Mouse (Mus musculus): ENCODE measurements around the gene Ttc23.

Ttc23 gene

DNA sequence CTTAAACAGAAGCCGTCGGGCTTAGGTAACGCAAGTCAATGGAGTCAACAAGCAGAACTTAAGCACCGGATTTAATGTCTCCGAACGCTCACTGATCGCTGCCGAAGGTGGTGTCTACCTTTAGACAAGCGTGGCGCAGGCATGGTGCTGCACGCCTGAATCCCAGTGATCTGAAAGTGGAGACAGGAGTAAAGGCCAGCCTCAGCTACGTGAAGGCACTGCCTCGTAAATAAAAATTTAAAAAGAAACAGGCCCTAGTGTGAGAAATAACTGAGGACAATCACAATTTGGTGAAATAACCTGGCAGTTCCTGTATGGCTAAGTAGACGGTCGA is 1.6 kb upstream of the Ttc23 start:
- no peak for DNase-seq

DNA sequence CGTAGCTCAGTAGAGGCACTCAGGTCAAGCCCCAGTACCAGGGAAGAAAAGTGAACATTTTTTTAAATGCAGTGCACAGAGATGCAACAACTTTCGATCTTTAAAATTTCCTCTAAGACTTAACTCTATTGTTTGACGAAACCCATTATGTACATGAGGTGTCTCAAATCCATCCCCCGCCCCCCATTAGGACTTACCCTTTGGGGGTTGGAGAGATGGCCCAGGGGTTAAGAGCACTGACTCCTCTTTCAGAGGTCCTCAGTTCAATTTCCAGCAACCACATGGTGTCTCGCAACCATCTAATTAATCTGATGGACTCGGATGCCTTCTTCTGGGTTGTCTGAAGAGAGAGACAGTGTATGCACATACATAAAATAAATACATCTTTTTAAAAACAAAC is 1.1 kb upstream of the Ttc23 start:
- DNase-seq, result peak; percentile 30

GRCm38 (mm10) chr7:67648376-67648775 is 1.2 kb downstream of the Ttc23 start:
- DNase-seq, result no peak

DNA sequence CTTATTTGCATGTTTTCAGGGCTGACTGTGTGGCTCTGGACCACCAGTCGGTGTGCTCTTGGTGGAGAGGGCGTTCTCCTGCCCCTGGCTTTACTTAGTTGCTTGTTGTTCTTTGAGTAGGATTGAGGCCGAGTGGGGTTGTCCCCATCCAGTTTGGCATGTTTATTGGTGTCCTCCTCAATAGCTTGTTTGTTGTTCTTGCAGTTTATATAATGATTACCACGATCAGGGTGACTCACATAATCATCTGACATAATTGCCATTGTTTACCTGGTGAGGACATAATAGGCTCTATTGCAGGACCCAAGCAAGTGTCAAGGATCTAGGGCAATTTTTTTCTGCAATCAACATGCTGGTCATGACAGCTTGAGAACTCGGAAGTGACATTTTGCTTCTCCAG is 5.0 kb downstream of the Ttc23 start:
- no peak for DNase-seq

GRCm38 (mm10) chr7:67654668-67655067 is 7.5 kb downstream of the Ttc23 start:
- DNase-seq, result no peak

DNA sequence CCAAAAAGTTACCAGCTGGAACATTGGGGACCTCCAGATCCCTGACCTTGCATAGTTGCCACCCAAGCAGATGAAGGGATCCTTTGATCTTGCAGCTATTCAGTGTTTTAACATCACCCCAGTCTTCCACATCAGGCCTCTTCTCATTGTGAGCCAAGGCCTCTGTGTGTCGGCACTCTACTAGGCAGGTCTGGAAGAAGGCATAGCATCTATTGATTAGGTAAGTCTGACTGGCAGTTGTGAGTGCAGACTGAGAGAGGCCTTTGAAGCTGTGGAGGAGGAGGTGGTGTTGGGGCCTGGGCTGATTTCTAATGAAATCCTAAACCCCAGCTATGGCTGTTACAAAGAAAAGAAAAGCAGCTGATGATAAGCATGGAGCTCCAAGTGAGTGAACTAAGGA is 8.0 kb downstream of the Ttc23 start:
- no peak for DNase-seq

- no peak for DNase-seq
These were observed 10.9 kb downstream of the Ttc23 start for GRCm38 (mm10) chr7:67658110-67658509.

DNA sequence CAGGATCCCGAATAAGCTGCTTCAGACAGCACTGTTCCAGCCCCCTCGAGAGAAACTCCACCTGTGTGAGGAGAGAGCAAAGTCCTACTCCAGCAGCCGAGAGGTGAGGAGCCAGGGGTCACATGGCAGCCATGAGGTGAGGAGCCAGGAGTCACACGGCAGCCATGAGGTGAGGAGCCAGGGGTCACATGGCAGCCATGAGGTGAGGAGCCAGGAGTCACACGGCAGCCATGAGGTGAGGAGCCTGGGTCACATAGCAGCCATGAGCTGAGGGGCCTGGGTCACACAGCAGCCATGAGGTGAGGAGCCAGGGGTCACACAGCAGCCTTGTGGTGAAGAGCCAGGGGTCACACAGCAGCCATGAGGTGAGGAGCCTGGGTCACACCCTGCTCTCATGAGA is 15.2 kb downstream of the Ttc23 start:
- DNase-seq, result no peak

DNA sequence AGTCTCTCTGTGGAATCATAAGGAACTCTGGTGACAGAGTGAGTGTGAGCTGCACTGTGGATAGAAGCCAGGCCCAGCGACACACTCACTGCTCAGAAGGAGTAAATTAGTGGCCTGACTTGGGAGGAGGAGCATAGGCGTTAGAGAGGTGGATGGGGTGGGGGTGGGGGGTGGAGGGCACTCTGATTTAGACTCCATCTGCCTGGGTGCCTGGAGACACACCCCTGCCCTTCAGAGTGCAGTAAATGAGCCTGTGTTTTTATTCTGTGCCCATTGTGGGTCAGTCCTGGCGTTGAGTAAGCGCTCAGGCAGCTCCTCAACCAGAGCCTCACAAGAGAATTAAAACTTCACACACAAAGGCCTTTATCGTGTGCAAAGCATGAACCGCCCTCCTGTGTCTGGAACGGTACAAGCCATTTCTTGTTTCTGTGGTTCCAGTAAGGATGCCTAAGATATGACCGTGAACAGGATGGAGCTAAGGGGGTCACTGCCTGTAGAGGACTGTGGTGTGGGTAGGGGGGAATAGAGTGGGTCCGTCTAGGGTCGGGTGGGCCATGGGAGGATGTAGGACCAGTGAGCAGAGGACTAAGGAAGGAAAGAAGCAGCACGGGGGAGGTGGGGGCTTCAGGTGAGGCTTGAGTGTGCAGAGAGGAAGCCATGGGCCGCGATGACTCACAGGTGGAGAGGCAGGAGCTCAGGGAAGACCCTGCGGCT is 16.9 kb downstream of the Ttc23 start:
- no peak for DNase-seq

DNA sequence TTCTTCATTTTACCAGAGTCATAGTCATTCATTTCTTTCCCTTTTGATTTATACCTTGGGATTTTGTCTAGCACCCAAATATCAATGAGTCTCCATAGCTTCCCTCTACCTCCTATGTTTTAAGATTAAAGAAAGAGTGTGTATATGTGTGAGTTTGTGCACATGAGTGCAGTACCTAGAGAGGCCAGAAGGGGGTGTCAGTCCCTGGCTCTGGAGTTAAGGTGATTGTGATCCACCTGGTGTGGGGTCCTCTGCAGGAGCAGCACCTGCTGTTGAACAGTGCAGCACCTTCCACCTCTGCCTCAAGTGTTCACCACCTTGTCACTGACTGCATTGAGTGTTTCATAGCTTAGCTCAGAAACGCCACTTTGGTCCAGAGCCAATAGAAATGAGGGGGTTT is 23.8 kb downstream of the Ttc23 start:
- DNase-seq, result no peak

DNA sequence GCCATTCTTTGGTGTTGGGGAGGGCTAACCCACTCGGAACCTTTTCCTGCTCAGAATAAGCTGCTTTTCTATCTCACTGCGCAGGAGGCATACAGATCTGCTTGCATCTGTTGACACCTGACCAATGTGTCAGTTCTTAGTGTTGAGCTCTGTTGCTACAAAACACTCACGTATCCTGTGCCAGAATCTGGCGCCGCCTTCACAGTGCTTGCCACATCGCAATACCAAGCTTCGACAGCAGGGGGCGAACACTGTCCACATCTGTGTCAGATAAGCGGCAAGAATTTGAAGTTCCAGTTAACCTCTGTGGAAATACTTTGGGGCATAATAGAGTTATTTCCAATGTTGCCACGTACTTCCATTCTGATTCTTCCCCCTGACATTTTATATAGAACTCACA is 25.4 kb downstream of the Ttc23 start:
- peak; percentile 87 for DNase-seq

GRCm38 (mm10) chr7:67673656-67674055 is 26.4 kb downstream of the Ttc23 start:
- no peak for DNase-seq

DNA sequence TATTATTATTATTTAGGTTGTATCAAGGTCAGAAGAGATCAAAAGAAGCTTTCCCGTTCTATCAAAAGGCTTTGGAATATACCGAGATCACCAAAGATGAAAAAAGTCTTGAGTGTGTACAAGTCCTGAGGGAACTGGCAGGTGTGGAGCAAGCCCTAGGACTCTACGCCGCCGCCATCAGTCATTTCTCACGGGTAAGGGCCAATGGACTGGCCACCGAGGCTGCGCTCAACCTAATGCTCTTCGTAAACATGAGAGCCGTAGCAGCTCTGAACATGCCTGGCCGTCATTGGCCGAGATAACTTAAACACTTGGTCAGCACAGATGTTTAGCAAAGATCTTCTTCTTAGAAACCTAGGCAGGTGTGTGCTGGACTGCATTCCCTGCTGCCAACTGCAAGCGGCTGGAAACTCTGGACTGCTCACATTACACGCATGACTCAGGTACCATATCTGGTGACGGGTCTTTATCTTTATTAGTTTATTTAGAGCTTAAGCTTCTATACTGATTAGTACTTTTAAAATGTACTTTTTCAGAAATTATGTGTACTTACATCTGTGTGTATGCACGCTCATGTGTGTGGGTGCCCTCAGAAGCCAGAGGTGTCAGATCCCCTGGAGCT is 31.8 kb downstream of the Ttc23 start:
- no peak for DNase-seq

DNA sequence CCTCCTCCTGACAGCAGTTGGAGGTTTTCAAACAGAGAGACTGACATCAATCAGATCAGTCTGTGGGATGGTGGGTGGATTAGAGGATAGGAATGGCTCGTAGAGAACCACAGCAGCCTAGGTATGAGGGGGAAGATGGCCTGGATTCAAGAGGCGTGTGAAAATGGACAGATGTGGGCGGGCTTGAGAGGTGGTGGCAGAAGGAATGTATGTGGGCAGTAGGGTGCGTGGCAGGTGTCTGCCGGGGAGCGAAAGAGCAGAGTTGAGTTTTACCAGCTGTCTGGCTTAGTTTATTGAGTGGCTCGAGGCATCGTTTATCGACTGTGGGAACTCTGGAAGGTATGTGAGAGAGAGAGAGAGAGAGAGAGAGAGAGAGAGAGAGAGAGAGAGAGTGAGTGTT is 33.9 kb downstream of the Ttc23 start:
- no peak for DNase-seq

DNA sequence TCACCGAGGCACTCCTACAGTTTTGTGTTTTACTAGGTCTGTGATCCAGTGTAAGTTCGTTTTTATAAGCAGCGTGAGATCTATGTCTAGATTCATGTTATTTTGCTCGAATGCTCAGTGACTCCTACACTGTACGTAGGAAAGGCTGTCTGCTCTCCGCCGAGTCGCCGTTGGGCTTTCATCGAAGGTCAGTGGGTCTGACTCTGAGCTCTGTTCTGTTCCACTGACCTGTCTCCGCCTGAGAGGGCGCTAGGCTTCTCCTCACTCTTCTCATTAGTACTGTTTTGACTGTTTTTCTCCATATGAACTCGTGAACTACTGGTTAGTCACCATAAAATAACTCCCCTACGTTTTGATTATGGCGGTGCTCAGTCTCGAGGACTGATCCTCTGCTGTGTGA is 35.8 kb downstream of the Ttc23 start:
- no peak for DNase-seq

- no peak for DNase-seq
These were observed 39.3 kb downstream of the Ttc23 start for GRCm38 (mm10) chr7:67686545-67686944.

- no peak for DNase-seq
These were observed 41.1 kb downstream of the Ttc23 start for GRCm38 (mm10) chr7:67688281-67688680.

DNA sequence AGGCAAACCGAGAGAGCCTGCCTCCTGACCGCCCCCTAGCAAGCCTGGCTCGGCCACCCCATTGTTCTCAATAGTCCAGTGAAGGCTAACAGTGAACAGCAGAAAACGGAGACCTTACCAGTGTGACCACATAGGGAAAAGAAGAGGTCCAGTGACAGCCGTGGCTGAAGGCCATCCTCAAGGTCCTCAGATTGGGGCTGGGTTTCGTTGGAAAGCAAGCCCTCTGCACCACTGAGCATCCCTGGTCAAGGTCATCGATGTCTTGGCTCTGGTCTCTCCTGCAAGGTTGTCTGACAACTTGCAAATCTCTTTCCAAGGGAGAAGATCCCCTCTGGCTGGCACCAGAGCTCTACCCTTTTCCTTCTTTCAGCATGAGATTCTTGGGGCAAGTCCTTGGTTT is 42.6 kb downstream of the Ttc23 start:
- no peak for DNase-seq

DNA sequence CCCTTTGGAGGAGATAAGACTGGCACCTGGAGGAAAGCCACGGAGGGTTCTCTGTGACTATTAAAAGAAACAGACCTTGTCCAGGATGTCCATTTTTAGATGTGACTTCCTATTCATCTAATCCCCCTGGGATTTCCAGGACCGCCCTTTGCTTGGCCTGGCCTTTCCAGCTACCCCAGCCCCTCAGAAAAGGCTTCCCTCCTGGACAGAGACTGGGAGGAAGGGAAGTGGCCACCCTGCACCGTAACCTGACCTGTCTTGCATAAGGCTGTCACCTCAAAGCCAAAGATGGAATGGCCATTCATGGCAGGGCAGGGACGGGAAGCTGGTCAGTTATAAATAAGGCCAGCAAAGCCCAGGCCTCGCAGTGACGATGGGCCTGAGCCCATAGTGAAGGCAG is 43.8 kb downstream of the Ttc23 start:
- DNase-seq, result no peak

GRCm38 (mm10) chr7:67692141-67692540 is 44.9 kb downstream of the Ttc23 start:
- no peak for DNase-seq

DNA sequence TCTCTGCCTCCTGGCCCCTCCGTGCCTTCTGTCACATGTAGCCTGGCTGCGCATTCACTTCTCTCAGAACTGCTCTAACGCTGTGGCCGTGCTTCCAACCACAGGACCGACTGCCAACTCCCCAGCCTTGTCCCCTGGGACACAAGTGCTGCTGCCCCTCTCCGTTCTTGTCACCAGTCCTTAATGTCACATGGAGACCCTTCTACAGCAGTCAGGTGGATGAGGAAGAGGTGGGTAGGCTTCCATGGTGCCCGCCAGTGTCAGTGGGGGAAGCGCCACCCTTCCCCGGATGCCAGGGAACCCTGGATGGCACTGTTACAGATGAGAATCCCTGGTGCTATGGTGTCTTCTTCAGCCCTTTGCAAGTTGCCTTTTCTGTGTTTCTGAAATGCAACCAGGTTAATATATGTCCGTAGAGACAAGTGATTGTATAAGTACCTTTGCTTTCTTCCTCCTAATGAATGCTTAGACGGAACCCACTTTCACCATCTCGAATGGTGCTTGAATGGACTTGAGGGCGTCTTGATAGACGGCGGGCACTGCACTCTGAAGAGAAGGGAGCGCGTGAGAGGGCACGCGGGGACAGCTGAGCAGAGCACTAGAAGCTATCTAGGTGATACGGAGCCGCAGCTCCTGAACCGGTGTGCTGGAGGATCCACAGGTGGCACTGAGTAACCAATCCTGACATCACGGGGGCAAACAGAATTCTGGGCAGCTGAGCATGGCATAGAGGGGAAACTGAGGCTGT is 45.8 kb downstream of the Ttc23 start:
- no peak for DNase-seq

DNA sequence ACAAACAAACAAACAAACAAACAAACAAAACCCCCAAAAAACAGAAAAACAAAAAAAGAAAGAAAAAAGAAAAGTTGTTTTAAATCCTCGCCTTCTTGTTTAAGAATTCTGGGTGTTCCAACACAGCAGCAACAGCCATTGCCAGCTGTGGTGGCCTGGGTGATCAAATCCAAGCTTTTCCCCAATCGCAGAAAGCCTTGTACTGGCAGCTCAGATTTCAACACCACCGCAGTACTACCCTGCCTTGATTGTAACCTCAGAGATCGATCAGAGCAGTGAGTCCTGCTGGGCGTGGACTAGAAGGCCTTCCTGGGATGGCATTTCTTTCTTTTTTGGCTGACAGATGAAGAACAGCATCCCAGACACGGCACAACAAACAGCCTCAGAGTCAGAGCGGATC is 48.7 kb downstream of the Ttc23 start:
- DNase-seq, result no peak

GRCm38 (mm10) chr7:67697892-67698630 is 50.9 kb downstream of the Ttc23 start:
- DNase-seq, result no peak

DNA sequence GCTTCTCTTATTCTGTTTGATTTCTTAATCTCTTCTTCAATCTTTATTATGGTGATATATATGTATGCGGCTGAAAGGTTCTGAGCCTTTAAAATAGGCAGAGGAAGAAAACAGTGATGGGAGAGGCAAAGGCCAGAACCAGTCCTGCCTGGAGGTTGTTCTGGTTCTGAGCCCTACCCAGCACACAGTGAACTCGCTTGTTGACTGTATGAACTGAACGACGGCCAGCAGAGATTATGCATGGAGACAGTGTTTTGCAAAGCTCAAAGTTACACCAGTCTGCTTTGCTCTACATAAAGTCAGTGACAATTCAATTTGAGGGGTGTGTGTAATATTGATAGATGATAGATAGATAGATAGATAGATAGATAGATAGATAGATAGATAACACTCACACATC is 52.1 kb downstream of the Ttc23 start:
- no peak for DNase-seq
